Mouse (Mus musculus) kidney, postnatal 4 days (tissue): ENCODE measurements at regions not wholly inside any gene's neighbourhood (a gene's known extent, or its start where the extent isn't known, plus 50 kb on each side); places are given as distances from the start of the nearest gene placed in this dataset.

Experiments
- DNase-seq, 2 experiments: peaks; one replicate each; pipeline ENCODE4 v3.0.0; 2021; ENCODE audit warnings: mixed read lengths in 2 of 2

DNA sequence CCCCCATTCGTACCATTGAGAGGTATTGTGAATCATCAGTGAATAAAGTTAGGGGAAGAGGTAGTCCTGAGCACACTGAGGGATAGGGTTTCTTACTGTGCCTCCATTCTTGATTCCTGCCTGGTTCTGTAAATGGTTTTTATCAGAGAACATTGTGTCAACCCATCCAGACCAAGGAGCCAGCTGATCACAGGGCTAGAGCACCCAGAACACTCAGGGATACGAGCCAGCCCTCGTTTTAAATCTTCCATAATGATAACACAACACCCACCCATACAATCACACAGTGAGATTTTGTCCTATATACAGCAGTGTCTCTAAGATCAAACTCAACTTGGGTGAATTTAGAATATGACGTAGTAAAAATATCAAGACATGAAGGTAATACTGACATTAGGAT is 424.7 kb upstream of the BB014433 start:
- no peak for DNase-seq

DNA sequence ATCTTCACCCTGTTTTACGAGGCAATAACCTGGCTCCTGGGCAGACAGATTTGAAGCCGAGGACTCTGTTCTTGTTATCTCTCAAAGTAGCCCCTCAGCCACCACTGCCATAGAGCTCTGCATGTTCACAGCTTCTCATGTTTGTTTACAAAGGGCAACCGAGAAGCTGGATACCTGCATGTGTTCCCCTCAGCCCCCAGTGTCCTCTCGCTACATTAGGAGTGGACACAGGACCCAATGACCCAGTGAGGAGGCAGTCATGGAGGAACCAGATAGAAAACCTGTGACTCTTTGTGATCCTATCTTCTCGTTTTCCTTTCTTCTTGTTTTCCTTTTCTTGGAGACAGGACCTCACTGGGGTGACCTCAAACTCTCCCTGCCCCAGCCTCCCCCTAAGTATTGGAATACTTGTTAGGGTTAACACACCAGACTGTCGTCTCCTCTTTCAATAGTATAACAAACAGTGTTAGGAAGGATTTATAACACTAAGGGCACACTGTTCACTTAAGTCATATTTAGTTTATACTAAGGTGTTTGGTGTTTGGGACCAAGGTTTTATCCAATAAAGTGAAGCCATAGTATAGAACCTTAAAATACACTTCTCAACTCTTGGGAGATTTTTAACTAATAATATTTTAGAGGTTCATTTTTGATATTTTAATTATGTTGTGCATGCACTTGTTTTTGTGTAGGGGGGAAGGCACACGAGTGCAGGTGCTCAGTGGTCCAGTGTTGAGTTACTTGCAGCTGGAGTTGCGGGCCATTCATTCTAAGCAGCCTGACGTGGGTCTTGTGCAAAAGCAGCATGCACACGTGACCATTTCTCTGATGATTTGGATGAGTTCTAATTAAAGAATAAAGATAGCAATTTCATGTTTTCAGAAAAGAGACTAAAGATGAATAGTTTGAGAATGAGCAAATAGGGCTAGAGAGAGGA is 422.9 kb upstream of the BB014433 start:
- DNase-seq: no peak

DNA sequence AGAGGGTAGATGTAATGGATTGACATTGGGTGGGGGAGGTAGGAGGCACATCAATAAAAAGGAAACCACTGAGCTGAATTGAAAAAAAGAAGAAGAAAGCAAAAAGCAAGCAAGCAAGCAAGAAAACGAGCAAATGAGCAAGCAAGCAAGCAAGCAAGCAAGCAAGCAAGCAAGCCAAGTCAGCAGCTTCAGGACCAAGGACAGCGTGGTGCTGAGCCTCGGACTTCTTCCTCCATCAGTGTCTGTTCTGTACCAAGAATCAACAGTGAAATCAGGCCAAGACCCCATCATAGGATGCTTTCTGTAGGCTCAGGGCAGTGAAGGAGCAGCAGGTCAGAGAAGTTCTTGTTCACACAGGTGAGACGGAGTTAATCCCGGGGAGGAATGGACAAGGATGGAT is 392.7 kb upstream of the BB014433 start:
- peak; percentile 87 for DNase-seq

DNA sequence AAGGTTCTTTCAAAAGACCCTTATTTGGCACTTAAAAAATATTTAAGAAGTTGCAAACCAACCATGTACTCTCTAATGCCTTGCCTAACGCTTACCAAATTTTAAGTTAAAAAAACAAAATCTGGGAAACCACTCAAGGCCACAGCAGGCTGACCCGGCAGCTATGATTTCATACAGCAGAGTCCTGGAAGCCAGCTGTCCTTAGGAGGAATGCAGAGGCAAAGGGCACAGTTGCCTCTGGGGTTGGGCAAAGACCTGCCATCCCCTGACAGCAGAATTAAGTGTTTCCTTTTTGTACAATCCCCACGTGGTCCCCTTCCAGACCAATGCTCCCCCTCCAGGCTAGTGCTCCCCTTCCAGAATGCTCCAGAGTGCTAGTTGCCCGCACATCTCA is 348.8 kb upstream of the BB014433 start:
- peak in 1 of 2 experiments; percentile 2 for DNase-seq

DNA sequence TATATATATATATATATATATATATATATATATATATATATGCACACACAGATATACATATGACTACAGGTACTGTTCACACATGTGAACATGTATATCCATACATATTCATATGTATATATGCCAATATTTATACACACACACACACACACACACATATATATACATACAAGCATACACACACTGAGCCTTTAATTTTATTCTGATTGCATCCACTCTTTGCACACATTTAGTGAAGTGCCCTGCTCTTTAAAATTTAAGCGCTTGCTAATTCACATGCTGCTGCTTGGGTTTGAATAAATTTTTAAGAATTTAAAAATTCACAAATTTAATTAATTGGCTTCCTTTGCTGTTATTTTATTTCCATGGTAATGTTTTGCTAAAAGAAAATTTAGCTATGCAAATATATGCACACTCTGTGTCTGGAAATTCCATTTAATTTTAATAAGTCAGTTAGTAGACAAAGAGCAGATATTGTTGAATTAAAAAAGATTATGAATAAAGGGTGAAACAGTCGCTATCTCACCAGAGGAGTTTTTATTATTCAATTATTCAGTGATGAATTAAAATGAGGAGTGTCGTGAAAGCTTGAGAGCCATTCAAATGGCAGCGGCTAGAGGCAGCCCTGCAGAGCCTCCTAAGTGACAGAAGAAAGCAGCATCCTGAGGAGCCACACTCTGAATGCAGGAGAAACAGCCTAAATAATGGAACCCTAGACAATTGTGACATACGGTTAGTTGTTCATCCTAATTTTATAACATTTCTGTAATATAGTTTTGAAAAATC is 348.3 kb upstream of the BB014433 start:
- DNase-seq: no peak

DNA sequence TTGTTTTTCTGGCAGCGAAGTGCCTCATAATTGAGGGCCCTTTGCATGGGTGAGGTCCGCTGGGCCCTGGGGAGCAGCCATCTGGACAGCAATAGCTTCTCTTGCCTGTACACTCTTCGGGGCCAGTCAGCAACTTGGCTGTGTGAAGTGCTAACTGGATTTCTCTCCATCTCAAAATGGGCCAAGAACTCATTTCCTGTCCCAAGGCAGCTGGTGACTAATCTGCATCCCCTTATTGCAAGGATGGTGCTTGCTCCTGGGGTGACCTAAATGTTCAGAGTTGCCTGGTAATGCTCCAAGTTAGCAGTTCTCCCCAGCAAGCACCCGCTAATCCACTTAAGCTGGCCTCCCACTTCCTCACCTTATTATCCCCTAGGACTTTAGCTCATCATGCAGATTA is 346.2 kb upstream of the BB014433 start:
- DNase-seq: no peak

DNA sequence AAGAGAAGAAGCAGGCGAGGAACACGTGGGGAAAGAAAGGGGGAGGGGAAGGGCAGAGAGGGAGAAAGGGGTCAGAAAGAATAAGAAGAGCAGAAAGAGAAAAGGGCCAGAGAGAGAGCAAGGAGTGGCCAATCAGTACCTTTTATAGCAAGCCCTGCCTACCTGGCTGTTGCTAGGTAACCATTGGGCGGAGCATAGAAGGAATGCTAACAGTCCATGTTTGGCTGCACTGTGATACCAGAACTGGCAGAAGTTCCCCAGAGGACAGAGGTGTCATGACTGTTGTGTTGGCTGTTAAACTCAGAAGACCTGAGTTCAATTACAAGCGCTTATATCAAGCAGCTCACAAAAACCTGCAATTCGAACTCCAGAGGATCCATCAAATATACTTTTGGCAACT is 342.9 kb upstream of the BB014433 start:
- no peak for DNase-seq

DNA sequence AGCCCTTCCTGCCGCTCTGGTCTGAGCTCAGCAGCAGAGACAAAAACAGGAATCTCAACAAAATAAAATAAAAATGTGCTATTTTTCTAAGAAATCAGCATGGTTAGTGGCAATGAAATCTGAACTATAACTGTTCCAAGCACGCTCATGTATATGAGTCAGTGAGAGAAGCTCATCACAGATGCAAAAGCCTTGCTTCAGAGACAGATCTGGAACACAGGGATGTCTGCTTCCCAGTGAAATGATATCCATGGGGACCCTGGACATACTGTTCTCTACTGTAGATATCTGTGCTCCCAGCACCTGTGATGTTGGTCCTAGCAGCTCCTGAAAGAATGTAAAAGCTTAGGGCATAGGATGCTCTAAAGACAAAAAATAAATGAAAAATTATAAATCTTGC is 321.2 kb upstream of the BB014433 start:
- no peak for DNase-seq

DNA sequence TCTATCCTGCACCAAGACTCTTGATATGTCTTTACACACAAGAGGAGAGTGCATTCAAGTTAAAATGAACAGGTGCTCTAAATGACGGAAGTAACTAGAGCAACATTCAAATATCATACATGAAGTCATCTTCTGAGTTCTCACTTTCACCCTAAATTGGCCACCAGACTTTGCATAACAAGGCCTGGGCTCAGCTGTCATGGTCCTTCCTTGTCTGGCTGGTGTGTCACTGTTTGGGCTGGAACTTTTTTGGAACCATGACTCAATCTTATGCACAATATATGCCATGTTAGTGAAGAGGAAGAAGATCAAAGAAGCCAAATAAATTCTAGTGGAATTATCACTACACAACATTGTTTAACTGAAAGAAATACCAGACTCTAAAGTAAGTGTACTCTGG is 318.7 kb upstream of the BB014433 start:
- no peak for DNase-seq

DNA sequence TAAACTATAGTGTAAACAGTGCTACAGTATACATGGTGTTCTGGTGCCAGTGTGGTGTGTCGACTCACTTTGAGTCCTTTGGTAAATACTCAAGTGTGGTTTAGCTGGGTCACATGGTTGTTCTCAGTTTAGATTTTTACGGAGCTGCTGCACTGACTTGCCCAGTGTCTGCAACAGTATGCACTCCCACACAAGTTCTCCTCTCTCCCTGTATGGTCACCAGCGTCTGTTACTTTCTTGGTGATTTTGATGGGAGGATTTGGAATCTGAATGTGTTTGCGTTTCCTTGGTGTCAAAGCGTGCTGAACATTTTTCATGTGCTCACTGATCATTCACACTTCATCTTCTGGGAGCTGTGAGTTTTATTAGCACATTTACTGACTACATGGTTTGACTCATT is 298.3 kb upstream of the BB014433 start:
- DNase-seq: no peak

DNA sequence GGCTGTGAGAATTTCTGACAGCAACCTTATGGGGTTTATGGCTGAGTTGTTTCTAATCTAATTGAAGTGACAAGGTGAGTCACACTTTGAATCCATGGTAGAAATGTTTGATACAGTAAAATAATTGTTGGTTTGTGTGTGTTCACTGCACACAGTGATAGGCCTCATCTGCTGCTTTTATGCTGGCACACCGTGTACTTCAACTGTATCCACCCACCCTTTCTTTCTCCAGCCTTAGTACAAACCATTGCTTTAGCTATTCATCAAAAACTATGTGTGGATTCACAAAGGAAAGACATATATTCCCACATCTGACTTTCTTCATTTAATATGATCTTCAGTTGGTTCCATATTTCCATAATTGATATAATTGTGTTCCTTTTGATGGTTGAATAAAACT is 297.7 kb upstream of the BB014433 start:
- DNase-seq: no peak

DNA sequence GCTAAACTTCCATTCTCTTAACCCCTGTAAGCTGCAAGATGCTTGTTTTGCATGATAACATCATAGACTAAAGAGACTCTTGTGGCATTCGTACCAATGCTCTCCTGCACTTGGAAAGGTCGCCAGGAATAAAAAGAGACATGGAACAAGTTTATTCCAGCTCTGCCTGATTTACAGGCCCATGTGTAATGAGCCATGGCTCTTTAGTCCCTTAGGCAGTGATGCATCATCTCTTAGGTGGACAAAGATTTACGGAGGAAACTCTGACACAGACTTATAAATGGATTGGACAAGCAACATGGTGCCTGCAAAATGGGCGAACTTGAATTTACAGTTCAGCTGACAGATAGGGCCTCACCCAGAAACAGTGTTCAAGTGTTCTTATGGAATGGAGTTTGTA is 288.7 kb upstream of the BB014433 start:
- no peak for DNase-seq

DNA sequence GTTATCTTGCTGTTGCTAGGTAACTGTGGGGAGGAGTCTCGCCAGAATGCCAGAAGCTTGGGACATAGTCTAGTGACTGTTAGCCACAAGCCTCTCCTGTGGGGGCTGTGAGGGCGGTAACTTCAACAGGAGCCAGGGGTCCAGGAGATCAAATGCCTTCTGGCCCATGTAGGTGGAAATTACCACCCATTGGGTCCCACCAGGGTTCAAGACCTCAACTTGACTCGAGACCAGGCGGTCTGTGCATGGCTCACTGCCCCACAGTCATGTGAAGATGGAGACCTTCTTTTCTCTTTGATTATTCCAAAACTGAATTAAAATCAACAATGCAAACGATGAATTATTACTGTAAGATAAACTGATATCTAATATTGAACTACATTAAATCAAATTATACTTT is 281.4 kb upstream of the BB014433 start:
- DNase-seq: no peak

DNA sequence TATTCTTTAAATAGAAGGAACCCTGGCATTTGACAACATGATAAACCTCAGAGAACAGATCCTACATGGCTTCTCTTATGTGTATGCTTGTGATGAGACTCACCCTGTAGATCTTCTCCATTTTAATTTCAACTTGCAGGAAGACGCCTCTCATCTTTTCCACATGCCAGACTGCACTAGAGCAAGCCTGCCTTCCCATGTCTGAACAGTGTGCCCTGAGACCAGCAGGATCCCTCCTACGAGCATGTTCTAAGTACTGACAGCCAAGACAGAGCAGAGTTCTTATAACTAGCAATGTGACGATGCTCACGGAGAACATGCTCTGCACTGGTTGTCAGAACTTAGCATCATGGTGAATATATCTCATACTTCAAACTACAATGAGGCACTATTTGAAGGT is 277.5 kb upstream of the BB014433 start:
- no peak for DNase-seq

DNA sequence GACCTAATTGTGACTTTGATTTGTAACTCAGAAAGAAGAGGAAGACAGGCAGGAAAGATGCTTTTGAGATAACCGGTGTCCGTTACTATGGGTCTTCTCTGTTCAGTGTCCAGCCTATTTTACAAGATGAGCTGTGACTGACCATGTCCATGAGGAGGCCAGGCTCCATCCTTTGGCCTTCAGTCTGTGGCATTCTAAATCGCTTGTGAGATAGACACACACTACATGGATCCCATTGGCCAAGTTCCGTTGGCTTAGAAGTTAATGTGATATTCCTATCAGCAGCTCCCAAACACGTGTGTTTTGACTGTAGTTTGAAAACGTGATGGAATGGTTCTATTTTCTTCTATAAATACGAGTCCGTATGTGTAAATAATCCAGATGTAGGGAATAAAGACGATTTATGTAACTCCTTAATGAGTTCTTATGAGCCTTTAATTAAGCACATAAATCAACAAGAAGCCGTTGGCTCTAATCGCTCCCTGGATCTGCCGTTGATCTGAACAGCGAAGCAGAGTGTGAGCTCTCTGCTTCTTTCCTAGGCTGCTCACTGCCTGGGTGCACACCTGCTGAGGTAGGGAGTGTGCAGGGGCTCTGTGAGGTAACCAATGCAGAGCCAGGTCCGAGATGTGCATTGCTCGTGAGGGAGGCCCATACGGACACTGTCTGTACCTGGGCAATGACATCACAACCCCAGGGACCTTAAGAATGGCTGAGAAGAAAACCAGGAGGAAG is 272.4 kb upstream of the BB014433 start:
- DNase-seq: no peak

DNA sequence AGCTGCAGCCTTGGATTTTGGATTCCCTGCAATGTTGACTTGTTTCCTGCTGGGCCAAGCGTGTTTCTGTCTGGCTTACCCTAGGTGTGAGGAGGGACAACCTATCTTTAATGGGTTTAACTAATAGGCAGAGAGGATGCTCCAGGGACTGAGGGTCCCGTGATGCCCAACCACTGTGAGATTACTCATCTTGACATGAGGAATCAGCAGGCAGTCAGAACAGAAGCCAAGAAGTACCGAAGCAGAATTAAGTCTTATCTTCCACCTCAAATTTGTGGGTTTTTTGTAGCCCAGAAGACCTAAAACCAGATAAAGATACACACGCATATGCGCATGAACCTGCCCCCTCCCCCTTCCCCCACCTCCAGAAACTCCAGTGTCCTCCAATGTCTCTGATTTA is 267.6 kb upstream of the BB014433 start:
- no peak for DNase-seq

DNA sequence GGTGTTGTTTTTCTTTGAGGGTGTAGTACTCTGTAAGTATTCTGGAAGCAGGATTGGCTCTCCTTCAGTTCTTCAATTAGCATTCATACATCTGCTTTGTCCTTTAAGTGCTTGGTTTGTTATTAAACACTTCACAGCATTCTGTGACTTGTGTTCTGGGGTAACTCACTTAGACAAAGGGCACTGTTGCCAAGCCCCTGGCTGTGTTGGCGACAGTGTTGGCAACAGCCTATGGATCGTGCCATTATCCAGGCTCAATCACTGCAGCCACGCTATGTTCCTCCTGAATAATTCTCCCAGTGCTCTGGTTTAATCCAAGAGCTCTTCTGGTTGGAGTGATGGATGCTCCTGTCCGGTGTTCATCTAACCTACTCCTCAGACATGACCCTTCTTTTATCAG is 265.6 kb upstream of the BB014433 start:
- DNase-seq: no peak

DNA sequence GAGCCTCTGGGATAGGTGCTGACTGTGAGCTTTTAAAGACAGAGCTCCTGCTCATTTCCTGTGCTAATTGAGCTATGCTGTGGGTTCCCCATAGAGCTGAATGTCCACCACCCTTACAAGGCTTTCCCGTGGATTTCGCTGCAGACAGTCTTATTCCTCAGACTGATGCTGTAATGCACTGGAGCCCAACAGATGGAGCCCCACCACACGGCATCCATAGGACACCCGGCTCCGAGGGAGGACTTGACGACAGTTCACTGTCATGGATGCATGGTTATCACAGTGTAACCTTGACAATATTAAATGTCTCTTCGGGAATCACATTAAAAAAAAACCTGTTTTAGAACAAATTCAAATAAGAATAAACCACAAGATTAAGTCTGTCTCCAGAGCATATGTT is 265.2 kb upstream of the BB014433 start:
- DNase-seq: no peak

DNA sequence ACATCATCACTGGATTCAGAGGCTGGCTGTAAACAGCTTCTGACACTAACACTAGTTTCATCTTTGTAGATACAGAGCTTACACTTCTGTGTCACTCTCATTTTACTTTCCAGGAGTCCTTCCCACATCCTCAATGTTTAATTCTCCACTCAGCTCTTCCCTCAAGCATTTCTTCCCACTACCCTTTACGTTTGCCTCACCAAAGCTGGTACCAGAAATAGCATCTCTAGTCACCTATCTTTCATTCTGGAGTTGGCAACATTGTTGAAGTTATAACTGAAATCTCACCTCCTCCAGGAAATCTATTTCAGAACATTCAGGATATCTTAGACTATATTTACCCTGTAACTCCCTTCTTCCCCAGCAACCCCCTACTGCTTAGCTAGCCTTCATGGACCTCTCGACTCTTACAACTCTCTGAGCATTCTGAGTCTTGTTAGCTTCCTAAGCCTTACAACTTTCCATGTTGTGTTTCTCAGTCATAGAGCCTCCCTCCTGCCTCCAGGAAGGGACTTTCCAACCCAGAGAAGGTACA is 258.3 kb upstream of the BB014433 start:
- no peak for DNase-seq

DNA sequence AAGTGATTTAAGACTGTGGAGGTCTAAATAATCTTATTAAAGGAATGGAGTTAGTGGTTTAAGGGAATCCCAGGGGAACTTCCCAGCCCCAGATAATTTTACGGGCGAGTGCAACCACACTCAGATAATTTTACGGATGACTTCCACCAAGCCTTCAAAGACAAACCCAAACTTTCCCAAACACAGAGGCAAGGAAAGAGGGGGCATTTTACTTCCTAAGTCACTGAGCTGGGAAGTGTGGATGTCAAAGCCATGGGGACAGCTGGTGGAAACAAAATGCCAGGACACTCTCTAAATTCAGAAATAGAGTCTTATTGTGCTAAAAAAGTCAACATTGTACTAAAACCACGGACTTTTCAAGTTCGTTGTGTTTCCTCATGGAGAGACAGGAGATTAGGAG is 227.9 kb upstream of the BB014433 start:
- DNase-seq: no peak

DNA sequence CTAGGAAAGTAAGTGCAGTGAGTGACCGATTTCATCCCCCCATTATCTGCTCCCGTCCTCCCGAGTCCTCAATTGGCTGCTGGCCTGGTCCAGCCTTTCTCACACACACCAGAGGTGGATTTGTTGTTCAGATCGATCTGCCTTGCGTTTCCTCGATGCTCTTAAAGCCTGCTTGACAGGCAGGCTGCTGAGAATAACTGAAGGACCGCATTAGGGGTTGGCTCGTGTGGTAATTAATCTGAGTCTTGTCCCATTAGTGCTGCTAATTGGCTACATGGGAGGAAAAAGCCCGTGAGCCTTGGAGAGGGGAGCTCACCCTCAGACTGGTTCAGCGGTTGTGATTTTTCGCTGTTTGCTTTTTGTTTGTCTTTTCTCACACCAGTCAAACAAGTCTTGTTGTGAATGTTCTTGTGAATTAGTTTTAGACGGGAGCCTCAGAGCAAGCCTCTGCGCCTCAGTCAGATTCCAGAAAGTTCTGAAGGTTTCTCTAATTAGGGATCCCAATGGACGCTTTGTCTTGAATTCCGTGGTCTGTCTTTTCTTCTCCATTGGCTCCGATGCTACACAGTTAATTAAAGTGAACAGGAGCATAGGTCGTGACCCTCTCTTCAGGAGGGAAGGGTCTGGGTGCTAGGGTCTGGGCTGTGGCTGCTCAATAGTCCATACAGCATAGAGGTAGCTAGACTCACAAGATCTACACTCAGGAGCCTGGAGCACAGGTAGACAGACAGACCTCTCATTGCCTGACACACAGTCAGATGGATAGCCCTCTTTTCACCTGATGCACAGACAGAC is 226.1 kb upstream of the BB014433 start:
- no peak for DNase-seq

DNA sequence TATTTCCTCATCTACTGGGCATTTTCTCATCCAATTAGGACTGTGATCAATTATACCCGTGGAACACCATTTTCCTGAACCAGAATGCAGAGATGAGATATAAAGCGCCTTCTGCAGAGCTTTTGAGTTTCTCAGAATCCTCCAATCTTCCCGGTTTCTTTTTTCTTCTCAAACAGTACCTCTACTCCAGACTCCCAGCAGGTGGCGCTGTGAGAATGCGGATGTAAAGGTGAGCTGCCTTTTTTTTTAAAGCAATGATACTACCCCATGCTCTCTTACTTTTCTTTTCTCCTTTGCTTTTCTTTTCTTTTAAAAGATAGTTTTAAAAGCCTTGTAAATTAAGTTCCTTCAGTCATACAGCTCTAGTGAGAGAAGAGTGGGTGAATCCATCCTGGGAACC is 224.4 kb upstream of the BB014433 start:
- peak; percentile 86 to 88 for DNase-seq
